Mouse (Mus musculus): ENCODE results near the gene Vwa2. TPM values are rescaled to one million over a fixed set of nuclear protein-coding genes. Genes with fewer than 3 reads are reported as not detected.
A peak's percentile ranks its signal among the peaks of the same experiment; 100 is the strongest.

The Vwa2 gene
- total and polyA plus RNA-seq, 3 experiments = not detected

- no peaks in the 10 kb centered on the region for H3K79me2 ChIP-seq (ENCODE audit: control insufficient read depth, insufficient read depth, low read length, poor library complexity)
- no peak overlapping the region for H3K4me3 ChIP-seq (ENCODE audit: control insufficient read depth in 1 of 2, insufficient read depth in 1 of 2, low read depth in 2 of 2, low read length in 2 of 2)
- no peaks in the 10 kb centered on the region for H3K9me3 ChIP-seq (replicated peaks; ENCODE audit: insufficient read depth, low read length)
- DNase-seq (ENCODE audit: low read depth, low spot score) = no peak
- H3K27me3 ChIP-seq (ENCODE audit: control insufficient read depth in 1 of 2, insufficient read depth in 2 of 2, low read length in 2 of 2) = no peaks in the 10 kb centered on the region
- no peak for TF ChIP-seq ZKSCAN1 (IDR thresholded peaks at IDR 0.05; ENCODE audit: low read depth, low read length)
- no peak for TF ChIP-seq MEF2A (IDR thresholded peaks at IDR 0.05; ENCODE audit: extremely low read depth, insufficient replicate concordance, low read depth, low read length, poor library complexity, severe bottlenecking)
- no peak for TF ChIP-seq USF1 (IDR thresholded peaks at IDR 0.05; ENCODE audit: low read depth, low read length)
- TF ChIP-seq CHD1 (IDR thresholded peaks at IDR 0.05; ENCODE audit: low read depth, low read length) = no peak
- no peak for TF ChIP-seq KAT2A (conservative IDR thresholded peaks at IDR 0.05; ENCODE audit: low read depth, low read length)
- TF ChIP-seq EP300 (IDR thresholded peaks at IDR 0.05; ENCODE audit: low read depth in 1 of 2, low read length in 2 of 2) = no peak
- TF ChIP-seq TAL1 (IDR thresholded peaks at IDR 0.05; ENCODE audit: low read length) = no peak
- TF ChIP-seq GATA1 (IDR thresholded peaks at IDR 0.05; ENCODE audit: low read depth, low read length) = no peak
- no peak for TF ChIP-seq ZC3H11A (IDR thresholded peaks at IDR 0.05; ENCODE audit: low read depth, low read length)
- no peak for TF ChIP-seq SMC3 (IDR thresholded peaks at IDR 0.05; ENCODE audit: low read depth, low read length)
- TF ChIP-seq ZMIZ1 (IDR thresholded peaks at IDR 0.05; ENCODE audit: low read depth, low read length) = no peak
- TF ChIP-seq JUND (IDR thresholded peaks at IDR 0.05; ENCODE audit: low read depth, low read length) = no peak
- no peak for TF ChIP-seq MAX (IDR thresholded peaks at IDR 0.05; ENCODE audit: low read length)
- no peak for TF ChIP-seq MAZ (IDR thresholded peaks at IDR 0.05; ENCODE audit: low read depth, low read length)
- TF ChIP-seq USF2 (IDR thresholded peaks at IDR 0.05; ENCODE audit: borderline replicate concordance in 1 of 2, insufficient read depth in 1 of 2, low read depth in 1 of 2, low read length in 2 of 2) = no peak
- no peak for TF ChIP-seq ZNF384 (IDR thresholded peaks at IDR 0.05; ENCODE audit: low read depth, low read length)
- no peak for TF ChIP-seq POLR2A (IDR thresholded peaks at IDR 0.05; ENCODE audit: control insufficient read depth in 1 of 2, insufficient read depth in 1 of 2, low read depth in 1 of 2, low read length in 2 of 2, poor library complexity in 1 of 2)
- TF ChIP-seq RAD21 (IDR thresholded peaks at IDR 0.05; ENCODE audit: low read depth, low read length) = no peak
- no peaks in the 10 kb centered on the region for H3K36me3 ChIP-seq (ENCODE audit: control insufficient read depth in 1 of 2, insufficient read depth in 2 of 2, low read length in 2 of 2)
- no peak overlapping the region for H3K9ac ChIP-seq (ENCODE audit: control insufficient read depth, low read depth, low read length, poor library complexity, severe bottlenecking)
- no peaks in the 10 kb centered on the region for H3K4me1 ChIP-seq (ENCODE audit: control insufficient read depth in 1 of 2, insufficient read depth in 2 of 2, low read length in 2 of 2)
- no peak overlapping the region for H3K27ac ChIP-seq (ENCODE audit: control insufficient read depth, low read depth, low read length)
Observed at GRCm38 (mm10) chr19:56944211-56944610, 70.2 kb downstream of the Vwa2 start.

- Histone ChIP-seq H3K9me3 (replicated peaks; ENCODE audit: insufficient read depth, low read length) (no peaks in the 10 kb centered on the region), H3K27me3 (ENCODE audit: control insufficient read depth in 1 of 2, insufficient read depth in 2 of 2, low read length in 2 of 2) (no peaks in the 10 kb centered on the region), H3K36me3 (ENCODE audit: control insufficient read depth in 1 of 2, insufficient read depth in 2 of 2, low read length in 2 of 2) (no peaks in the 10 kb centered on the region), H3K79me2 (ENCODE audit: control insufficient read depth, insufficient read depth, low read length, poor library complexity) (no peaks in the 10 kb centered on the region), H3K9ac (ENCODE audit: control insufficient read depth, low read depth, low read length, poor library complexity, severe bottlenecking) (no peak overlapping the region), H3K27ac (ENCODE audit: control insufficient read depth, low read depth, low read length) (no peak overlapping the region), H3K4me3 (ENCODE audit: control insufficient read depth in 1 of 2, insufficient read depth in 1 of 2, low read depth in 2 of 2, low read length in 2 of 2) (no peak overlapping the region), H3K4me1 (ENCODE audit: control insufficient read depth in 1 of 2, insufficient read depth in 2 of 2, low read length in 2 of 2) (no peaks in the 10 kb centered on the region)
- no peak for TF ChIP-seq EP300 (IDR thresholded peaks at IDR 0.05; ENCODE audit: low read depth in 1 of 2, low read length in 2 of 2)
- peak; percentile 1; the same call in 1 of the 2 replicates for TF ChIP-seq RAD21 (IDR thresholded peaks at IDR 0.05; ENCODE audit: low read depth, low read length)
- TF ChIP-seq ZNF384 (IDR thresholded peaks at IDR 0.05; ENCODE audit: low read depth, low read length) = no peak
- TF ChIP-seq CTCF (IDR thresholded peaks at IDR 0.05 in 2 of 3, conservative IDR thresholded peaks at IDR 0.05 in 1 of 3; ENCODE audit: control insufficient read depth in 1 of 3, insufficient read depth in 1 of 3, low read depth in 2 of 3, low read length in 3 of 3, poor library complexity in 1 of 3, severe bottlenecking in 1 of 3) = peak in 1 of 3 experiments; percentile 17; a peak in 1 of 6 replicates
- TF ChIP-seq USF2 (IDR thresholded peaks at IDR 0.05; ENCODE audit: borderline replicate concordance in 1 of 2, insufficient read depth in 1 of 2, low read depth in 1 of 2, low read length in 2 of 2) = no peak
- TF ChIP-seq USF1 (IDR thresholded peaks at IDR 0.05; ENCODE audit: low read depth, low read length) = no peak
- no peak for TF ChIP-seq RCOR1 (IDR thresholded peaks at IDR 0.05; ENCODE audit: low read depth, low read length)
- DNase-seq (ENCODE audit: low read depth, low spot score) = no peak
Observed at GRCm38 (mm10) chr19:56944826-56945225, 70.8 kb downstream of the Vwa2 start.

Data from MEL (cell line).